Mouse (Mus musculus) intestine, embryonic 16.5 days (tissue): ENCODE data around the gene Edn2. TPM values are rescaled to one million over a fixed set of nuclear protein-coding genes. Genes with fewer than 3 reads are reported as not detected.

Experiments
- ATAC-seq: fragments of 200-750 bp; cut with Nextera tagmentation; 2 replicates; pipeline ENCODE4 v1.8.0; 2017; ENCODE audit warnings: moderate TSS enrichment, moderate library complexity
- H3K27ac ChIP-seq: fragments of 300-500 bp; sonication (generic); 2 replicates; pipeline ENCODE4 v1.5.1; 2014; ENCODE audit warnings: mild to moderate bottlenecking, low read length
- H3K27me3 ChIP-seq: fragments of 300-500 bp; sonication (generic); replicated peaks from 2 replicates; pipeline ENCODE4 v1.6.1; 2014; ENCODE audit warnings: low read length, control low read depth, mixed read lengths; ENCODE audit not compliant: control insufficient read depth, insufficient read depth
- H3K36me3 ChIP-seq: fragments of 300-500 bp; sonication (generic); 2 replicates; pipeline ENCODE4 v1.6.1; 2014; ENCODE audit warnings: low read length, control low read depth; ENCODE audit not compliant: control insufficient read depth, insufficient read depth
- H3K4me1 ChIP-seq: fragments of 300-500 bp; sonication (generic); 2 replicates; pipeline ENCODE4 v1.6.1; 2014; ENCODE audit warnings: low read length, control low read depth, mixed read lengths; ENCODE audit not compliant: control insufficient read depth, insufficient read depth
- H3K4me2 ChIP-seq: fragments of 300-500 bp; sonication (generic); 2 replicates; pipeline ENCODE4 v1.6.1; 2014; ENCODE audit warnings: low read depth, low read length, control low read depth
- H3K4me3 ChIP-seq: fragments of 300-500 bp; sonication (generic); 2 replicates; pipeline ENCODE4 v1.5.1; 2014; ENCODE audit warnings: mild to moderate bottlenecking, low read length
- H3K9ac ChIP-seq: fragments of 300-500 bp; sonication (generic); 2 replicates; pipeline ENCODE4 v1.6.1; 2014; ENCODE audit warnings: low read depth, low read length
- H3K9me3 ChIP-seq: fragments of 300-500 bp; sonication (generic); 2 replicates; pipeline ENCODE4 v1.6.1; 2016; ENCODE audit warnings: low read length, control low read depth; ENCODE audit not compliant: control insufficient read depth
- WGBS: fragments of 180-500 bp; shearing (Covaris S2); extraction: QIAGEN DNeasy Blood & Tissue Kit; methylation state at CpG from one replicate; pipeline ENCODE4 v1.1.7; 2014; 5-methylcytosine and 5-hydroxymethylcytosine counted together
- polyA plus RNA-seq: library from polyadenylated mRNA; unstranded; fragments of >200 nt; fragmentation: Nextera tagmentation; extraction: Ambion mirVana; gene quantifications from 2 replicates; pipeline ENCODE4 v1.2.1, GENCODE M21; 2015

Edn2 gene
- polyA plus RNA-seq, 1 experiment from 2014 or later, result 5.8 TPM

DNA sequence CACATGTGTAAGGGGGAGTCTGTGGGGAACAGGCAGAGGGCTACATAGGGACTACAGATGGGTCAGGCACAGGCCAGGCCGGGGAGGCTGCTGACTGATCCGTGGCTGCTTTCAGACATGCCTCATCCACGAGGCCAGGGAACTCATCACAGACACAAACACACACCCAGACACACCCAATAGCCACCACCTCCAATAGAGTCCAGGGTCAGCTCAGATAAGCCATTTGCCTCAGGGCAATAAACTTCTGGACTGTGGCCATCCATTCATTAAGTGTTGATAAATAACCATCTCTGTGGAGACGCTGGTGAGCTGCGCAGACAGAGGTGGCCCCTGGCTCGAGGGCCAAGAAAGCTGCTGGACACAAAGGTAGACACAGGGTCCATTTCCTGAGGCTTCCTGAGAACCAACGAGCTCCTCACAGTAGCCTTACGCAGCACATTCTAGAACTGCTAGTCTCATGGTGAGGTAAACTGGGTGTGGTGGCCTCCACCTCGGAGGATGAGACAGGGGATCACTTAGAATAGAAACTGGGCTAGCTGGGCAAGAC, 9.5 kb downstream of the Edn2 start:
- no peak overlapping the region for H3K4me3 ChIP-seq
- no peak overlapping the region for H3K27ac ChIP-seq
- no peaks in the 10 kb centered on the region for H3K36me3 ChIP-seq
- H3K4me2 ChIP-seq, result peak overlapping the region; percentile 4; the same call in 1 of the 2 replicates
- 30% methylated on average over 9 of the region's 9 CpGs for WGBS
- H3K4me1 ChIP-seq, result peaks cover 28% of the 10 kb centered on the region
- no peaks in the 10 kb centered on the region for H3K27me3 ChIP-seq
- ATAC-seq, result peak; percentile 75
- no peaks in the 10 kb centered on the region for H3K9me3 ChIP-seq
- 0 out of 2 replicates have a peak overlapping the region, but pooled peaks have one; percentile 5 for H3K9ac ChIP-seq

DNA sequence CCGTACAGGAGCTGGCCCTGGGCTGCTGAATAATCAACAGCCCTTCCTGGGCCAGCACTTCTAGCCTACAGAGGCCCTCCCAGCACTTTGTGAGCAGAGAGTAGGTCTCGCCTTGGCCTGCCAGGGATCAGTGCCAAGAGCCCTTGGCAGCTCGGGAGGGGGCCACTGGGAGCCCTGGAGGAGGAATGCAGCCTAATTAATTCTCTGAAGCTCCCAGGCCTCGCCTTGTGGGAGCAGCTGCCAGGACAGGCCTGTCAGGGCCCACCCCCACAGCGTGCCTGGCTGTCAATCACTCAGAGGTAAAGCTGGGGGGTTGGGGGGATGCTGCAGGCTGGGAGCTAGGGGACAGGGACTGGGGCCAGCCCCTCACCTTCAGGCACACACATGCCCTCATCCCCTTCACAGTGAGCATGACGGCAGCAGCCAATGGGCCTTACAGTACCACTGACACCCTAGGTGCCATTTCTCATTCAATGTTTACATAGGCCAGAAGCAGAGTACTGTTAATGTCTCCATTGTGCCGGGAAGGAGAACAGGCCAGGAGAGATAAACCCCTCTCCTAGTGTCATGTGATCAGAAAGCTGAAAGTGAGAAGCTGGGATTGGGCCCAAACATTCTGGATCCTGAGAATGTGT, 11.2 kb downstream of the Edn2 start:
- Histone ChIP-seq H3K27me3 (no peaks in the 10 kb centered on the region), H3K36me3 (no peaks in the 10 kb centered on the region), H3K9ac (peak overlapping the region; percentile 23; the same call in 1 of the 2 replicates), H3K4me2 (no peak overlapping the region), H3K27ac (no peak overlapping the region), H3K4me1 (peaks cover 22% of the 10 kb centered on the region), H3K9me3 (no peaks in the 10 kb centered on the region), H3K4me3 (no peak overlapping the region)
- peak; percentile 18 for ATAC-seq
- 23% methylated on average over 7 of the region's 7 CpGs for WGBS

DNA sequence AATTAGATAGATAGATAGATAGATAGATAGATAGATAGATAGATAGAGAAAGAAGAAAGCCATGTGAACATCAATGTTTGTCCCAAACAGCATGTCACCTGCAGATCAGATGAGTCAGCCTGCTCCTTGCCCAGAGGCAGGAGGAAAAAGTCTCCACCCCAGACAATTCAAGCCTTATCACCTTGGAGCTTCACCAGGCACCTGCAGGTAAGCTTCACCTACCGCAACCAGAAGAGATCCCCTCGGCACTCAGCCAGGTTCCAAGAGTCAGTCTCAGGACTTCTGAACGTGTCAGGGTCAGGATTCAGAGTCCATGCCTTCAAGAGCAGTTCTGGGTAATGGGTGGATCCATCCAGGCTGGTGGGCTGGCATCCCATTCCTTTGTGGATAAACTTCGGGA, 18.1 kb downstream of the Edn2 start:
- ATAC-seq, result peak; percentile 69
- no peaks in the 10 kb centered on the region for H3K36me3 ChIP-seq
- WGBS, result 66% methylated on average over 4 of the region's 4 CpGs

DNA sequence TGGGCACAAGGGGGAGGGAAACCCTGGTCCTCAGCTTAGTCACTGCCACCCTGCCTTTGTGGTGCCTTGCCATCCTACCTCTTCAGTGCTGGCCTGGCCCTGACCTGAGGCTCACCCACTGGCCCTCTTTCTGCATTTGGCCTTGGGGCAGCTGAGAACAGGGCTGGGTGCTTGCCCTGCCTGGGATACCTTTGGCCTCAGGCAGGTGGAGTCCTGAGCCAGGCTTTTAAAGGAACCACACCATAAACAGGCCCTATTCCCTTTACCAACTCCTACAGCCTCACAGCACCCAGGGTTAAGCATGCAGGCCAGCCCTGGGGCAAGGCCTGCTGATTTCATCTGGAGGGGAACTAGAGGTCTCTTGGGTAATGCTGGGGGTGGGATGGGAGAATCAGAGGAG, 19.5 kb downstream of the Edn2 start:
- Histone ChIP-seq H3K4me3 (no peak overlapping the region), H3K4me2 (no peak overlapping the region), H3K9me3 (no peaks in the 10 kb centered on the region), H3K27me3 (no peaks in the 10 kb centered on the region), H3K9ac (no peak overlapping the region), H3K36me3 (no peaks in the 10 kb centered on the region), H3K4me1 (peaks cover 5% of the 10 kb centered on the region), H3K27ac (no peak overlapping the region)
- ATAC-seq, result peak; percentile 64

More for the DNA sequence above, 18.1 kb downstream of the Edn2 start:
- Histone ChIP-seq H3K27ac (0 out of 2 replicates have a peak overlapping the region, but pooled peaks have one; percentile 21), H3K4me3 (no peak overlapping the region), H3K27me3 (no peaks in the 10 kb centered on the region), H3K9me3 (no peaks in the 10 kb centered on the region), H3K4me2 (no peak overlapping the region), H3K9ac (no peak overlapping the region), H3K4me1 (peaks cover 5% of the 10 kb centered on the region)

DNA sequence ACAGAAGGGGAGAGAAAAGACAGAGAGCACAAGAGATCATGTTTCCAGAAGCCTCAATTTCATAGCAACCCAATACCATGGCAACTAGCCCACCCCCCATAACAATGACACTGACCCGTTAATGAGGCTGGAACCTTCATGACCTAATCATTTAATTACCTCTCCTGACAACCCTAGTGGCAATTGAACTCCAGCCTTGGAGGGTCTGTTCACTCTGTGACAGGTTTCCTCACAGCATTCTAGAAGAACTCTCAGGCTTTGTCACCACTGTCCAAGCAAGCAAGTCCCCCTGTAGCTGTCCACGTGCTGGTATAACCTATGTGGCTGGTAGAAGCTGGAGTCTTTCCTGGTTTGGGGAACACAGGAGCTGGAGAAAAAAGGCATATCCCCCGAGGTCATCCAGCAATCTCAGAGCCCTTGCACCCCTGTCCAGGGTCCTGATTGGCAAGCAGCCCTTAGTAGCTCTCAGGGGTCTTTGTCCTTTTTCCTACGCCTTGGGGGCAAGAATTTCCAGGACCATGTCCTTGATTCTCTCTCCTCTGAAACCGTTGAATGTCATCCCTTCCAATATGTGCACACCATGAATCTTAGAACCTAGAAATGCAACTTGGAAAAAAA, 23.5 kb downstream of the Edn2 start:
- ATAC-seq, result no peak
- no peaks in the 10 kb centered on the region for H3K27me3 ChIP-seq
- H3K4me1 ChIP-seq, result peaks cover 3% of the 10 kb centered on the region; the same call in 1 of the 2 replicates
- no peak overlapping the region for H3K4me2 ChIP-seq
- no peak overlapping the region for H3K9ac ChIP-seq
- no peak overlapping the region for H3K27ac ChIP-seq
- no peak overlapping the region for H3K4me3 ChIP-seq
- no peaks in the 10 kb centered on the region for H3K36me3 ChIP-seq
- WGBS, result 24% methylated on average over 5 of the region's 5 CpGs
- no peaks in the 10 kb centered on the region for H3K9me3 ChIP-seq

DNA sequence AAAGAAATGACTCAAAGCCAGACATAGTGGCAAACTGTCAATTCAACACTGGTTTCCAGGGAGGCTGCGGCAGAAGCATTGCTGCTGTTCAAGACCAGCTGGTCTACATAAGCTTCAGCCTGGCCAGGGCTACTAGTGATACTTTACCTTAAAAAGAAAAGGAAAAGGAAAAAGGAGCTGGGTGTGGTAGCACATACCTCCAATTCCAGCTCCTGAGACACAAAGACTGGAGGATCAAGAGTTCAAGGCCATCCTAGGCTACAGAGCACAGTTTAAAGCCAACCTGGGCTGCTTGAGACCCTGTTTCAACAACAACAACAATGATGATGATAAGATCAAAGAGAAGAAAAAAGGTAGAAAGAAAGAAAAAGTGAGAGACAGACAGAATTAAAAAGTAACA, 25.4 kb downstream of the Edn2 start:
- Histone ChIP-seq H3K4me2 (no peak overlapping the region), H3K36me3 (no peaks in the 10 kb centered on the region), H3K9me3 (no peaks in the 10 kb centered on the region), H3K27me3 (no peaks in the 10 kb centered on the region), H3K9ac (no peak overlapping the region), H3K4me3 (no peak overlapping the region), H3K27ac (no peak overlapping the region), H3K4me1 (peaks cover 4% of the 10 kb centered on the region; the same call in 1 of the 2 replicates)
- ATAC-seq, result no peak
- WGBS, result 96% methylated on average over 1 of the region's 1 CpGs

DNA sequence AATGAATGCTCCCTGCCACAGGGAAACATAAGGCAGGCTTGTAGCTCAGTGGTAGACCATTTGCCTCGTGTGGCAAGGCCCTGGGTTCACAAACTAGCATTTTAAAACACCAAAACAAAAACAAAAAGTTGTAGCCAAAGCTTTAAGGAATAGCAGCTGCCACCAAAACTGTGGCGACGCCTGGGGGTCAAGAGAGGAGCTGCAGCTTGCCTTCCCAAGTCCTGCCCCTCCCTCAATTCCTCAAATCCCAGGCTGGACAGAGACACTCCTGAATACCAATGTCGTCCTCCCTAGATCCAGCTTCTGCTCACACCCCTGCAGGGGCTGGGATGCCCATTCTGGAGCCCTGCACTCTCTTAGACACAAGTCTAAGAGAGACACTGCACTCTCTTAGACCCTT, 25.9 kb downstream of the Edn2 start:
- Histone ChIP-seq H3K9ac (no peak overlapping the region), H3K27ac (no peak overlapping the region), H3K9me3 (no peaks in the 10 kb centered on the region), H3K4me2 (no peak overlapping the region), H3K36me3 (no peaks in the 10 kb centered on the region), H3K4me3 (no peak overlapping the region), H3K27me3 (no peaks in the 10 kb centered on the region), H3K4me1 (peaks cover 8% of the 10 kb centered on the region; the same call in 1 of the 2 replicates)
- ATAC-seq, result no peak
- 8% methylated on average over 4 of the region's 4 CpGs for WGBS

DNA sequence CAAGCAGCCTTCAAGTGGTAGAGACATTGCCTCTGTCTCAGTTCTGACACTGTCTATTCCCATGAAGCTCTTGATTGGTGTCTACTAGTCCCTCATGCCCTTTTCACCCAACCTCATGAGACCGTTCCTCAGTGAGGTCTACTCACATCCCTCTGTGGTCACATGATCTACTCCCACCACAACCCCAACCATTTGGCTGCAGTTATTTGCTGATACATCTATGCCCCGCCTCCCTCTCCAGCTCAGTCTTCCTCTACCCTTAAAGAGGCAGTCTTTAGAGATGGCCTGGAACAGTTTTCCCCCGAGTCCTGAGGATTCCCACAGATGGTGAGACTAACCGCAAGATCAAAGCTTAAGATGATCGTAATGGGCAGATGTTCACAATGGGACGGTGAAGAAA, 27.2 kb downstream of the Edn2 start:
- Histone ChIP-seq H3K9ac (no peak overlapping the region), H3K9me3 (no peaks in the 10 kb centered on the region), H3K36me3 (no peaks in the 10 kb centered on the region), H3K4me3 (no peak overlapping the region), H3K4me2 (no peak overlapping the region), H3K4me1 (peaks cover 13% of the 10 kb centered on the region), H3K27ac (no peak overlapping the region), H3K27me3 (no peaks in the 10 kb centered on the region)
- no peak for ATAC-seq
- 83% methylated on average over 6 of the region's 6 CpGs for WGBS

DNA sequence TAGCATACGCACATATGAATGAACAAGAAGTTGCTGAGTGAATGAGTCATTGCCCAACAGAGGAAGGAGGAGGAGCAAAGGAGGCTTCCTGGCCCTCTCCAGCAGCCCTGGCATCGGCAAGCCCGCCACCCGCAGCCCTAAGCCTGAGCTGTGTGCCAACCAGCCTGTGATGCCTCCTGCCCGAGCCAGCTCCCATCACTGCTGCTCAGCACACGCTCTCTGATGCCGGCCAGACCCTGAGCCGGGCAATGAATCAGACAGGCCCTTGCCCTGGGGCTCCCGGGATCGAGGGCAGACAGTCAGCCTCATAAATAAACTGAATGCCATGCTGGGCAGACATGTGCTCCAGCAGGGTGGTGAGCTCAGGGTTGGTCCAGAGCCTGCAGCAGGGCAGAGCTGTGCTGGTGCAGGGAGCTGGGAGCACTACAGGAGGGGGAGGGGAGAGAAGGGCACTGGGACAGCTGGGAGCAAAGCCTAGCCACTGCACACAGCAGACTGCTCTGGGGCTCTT, 27.7 kb downstream of the Edn2 start:
- ATAC-seq, result no peak
- Histone ChIP-seq H3K4me1 (peaks cover 13% of the 10 kb centered on the region), H3K36me3 (no peaks in the 10 kb centered on the region), H3K4me2 (no peak overlapping the region), H3K27me3 (no peaks in the 10 kb centered on the region), H3K27ac (no peak overlapping the region), H3K9me3 (no peaks in the 10 kb centered on the region), H3K4me3 (no peak overlapping the region), H3K9ac (no peak overlapping the region)
- WGBS, result 61% methylated on average over 10 of the region's 10 CpGs
